Mouse (Mus musculus) ES-E14 (cell line): ENCODE data around the gene Slc12a7.

Experiments
- CHD2 ChIP-seq: IDR thresholded peaks from 2 replicates; pipeline ENCODE4 v1.6.1; 2014; ENCODE audit warnings: mild to moderate bottlenecking, low read depth, low read length, inconsistent platforms
- HCFC1 ChIP-seq: IDR thresholded peaks from 2 replicates; pipeline ENCODE4 v1.6.1; 2012; ENCODE audit warnings: low read length, inconsistent platforms, borderline replicate concordance; ENCODE audit not compliant: insufficient read depth
- MAFK ChIP-seq: IDR thresholded peaks from 2 replicates; pipeline ENCODE4 v1.6.1; 2014; ENCODE audit warnings: mild to moderate bottlenecking, low read depth, low read length, inconsistent platforms; ENCODE audit not compliant: insufficient read depth
- ZNF384 ChIP-seq: IDR thresholded peaks from 2 replicates; pipeline ENCODE4 v1.6.1; 2012; ENCODE audit warnings: low read depth, low read length, inconsistent platforms

- TF ChIP-seq MAFK (no peak), HCFC1 (no peak), CHD2 (no peak), ZNF384 (no peak)
Observed at GRCm38 (mm10) chr13:73759596-73759995, 26.7 kb downstream of the Slc12a7 start.
